Mouse (Mus musculus) lung, postnatal 0 days (tissue): ENCODE measurements around the gene Eif4h.

Experiments
- CTCF ChIP-seq: IDR thresholded peaks from 2 replicates; pipeline ENCODE4 v1.5.1; 2016; ENCODE audit warnings: antibody characterized with exemption, mild to moderate bottlenecking
- EP300 ChIP-seq: IDR thresholded peaks from 2 replicates; pipeline ENCODE4 v1.6.1; 2016; ENCODE audit warnings: antibody characterized with exemption, mild to moderate bottlenecking, control low read depth

- TF ChIP-seq EP300, result peak; percentile 12; the same call in 1 of the 2 replicates
- no peak for TF ChIP-seq CTCF
Measured at GRCm38 (mm10) chr5:134671335-134672197, 32.3 kb upstream of the Eif4h start.
